Mouse (Mus musculus) adrenal gland, postnatal 4 days (tissue): ENCODE results near the gene Fbxl15. TPM values are rescaled to one million over a fixed set of nuclear protein-coding genes. Genes with fewer than 3 reads are reported as not detected.

Experiments
- DNase-seq, 2 experiments: peaks; one replicate each; pipeline ENCODE4 v3.0.0; 2021 to 2022; ENCODE audit warnings: low spot score in 2 of 2, mixed read lengths in 2 of 2
- long read RNA-seq, 2 experiments: library from polyadenylated mRNA; stranded (forward); transcript quantifications; one replicate each; pipeline ENCODE4 v2.0.0; 2021
- total RNA-seq, 2 experiments: library from RNA; stranded (reverse); gene quantifications; 2 replicates each; pipeline ENCODE4 v1.2.3; 2021

Fbxl15 gene
- total RNA-seq: 10 to 100 TPM in 1 of 2 experiments, 1 to 10 TPM in 1; 9.6 to 10.4 TPM
- long read RNA-seq, experiment 1, transcript Fbxl15-201 (4 exons, 1,348 nt): major isoform, 11 of 25 reads
- long read RNA-seq, experiment 1, partial matches to known transcripts: 12 of 25 reads
- long read RNA-seq, experiment 1, other reads (novel, unspliced or antisense): 2 of 25 reads
- long read RNA-seq, experiment 2, transcript Fbxl15-201 (4 exons, 1,348 nt): major isoform, 24 of 33 reads
- long read RNA-seq, experiment 2, partial matches to known transcripts: 6 of 33 reads
- long read RNA-seq, experiment 2, other reads (novel, unspliced or antisense): 3 of 33 reads

DNA sequence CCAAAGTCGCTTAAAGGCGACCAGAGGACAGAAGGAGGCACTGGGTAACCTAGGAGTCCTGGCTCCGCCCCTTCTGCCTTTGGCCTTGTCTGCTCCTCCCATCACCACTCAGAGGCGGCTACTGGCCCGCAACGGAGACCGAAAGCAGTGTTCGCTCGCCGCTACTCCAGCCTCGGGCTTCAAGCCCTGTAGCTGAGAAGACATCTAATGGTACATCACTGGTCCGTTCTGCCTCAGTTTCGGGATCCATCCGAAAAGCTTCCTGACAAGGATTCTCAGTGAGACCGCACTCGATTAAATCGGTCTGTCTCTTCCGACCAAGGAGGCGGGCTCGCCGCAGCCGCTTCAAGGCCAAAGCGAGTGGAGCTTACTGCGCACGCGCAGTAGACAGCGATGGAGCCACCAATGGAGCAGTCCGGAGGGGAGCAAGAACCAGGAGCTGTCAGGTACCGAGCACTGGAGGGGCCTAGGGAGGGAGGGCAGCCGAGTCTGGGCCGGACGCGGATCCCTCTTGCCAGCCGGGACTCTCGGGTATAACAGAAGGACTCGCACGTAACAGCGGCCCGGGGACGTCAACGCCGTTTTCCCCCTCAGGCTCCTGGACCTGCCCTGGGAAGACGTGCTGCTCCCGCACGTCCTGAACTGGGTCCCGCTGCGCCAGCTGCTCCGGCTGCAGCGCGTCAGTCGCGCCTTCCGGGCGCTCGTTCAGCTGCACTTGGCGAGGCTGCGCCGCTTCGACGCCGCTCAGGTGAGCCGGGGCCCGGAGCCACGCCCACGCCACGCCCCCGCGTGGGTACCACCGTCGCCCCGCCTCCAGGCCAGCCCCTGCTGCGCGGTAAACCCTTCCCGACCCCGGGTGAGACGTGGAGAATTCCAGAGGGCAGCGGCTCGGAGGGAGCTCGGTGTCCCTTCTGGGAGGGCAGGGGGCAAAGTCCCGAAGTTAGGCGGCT, at the start of gene Fbxl15:
Gene Fbxl15 (plus strand): TSS at position 104 of the 950 bp plus-strand sequence.
- peak; percentile 82 to 89 for DNase-seq

DNA sequence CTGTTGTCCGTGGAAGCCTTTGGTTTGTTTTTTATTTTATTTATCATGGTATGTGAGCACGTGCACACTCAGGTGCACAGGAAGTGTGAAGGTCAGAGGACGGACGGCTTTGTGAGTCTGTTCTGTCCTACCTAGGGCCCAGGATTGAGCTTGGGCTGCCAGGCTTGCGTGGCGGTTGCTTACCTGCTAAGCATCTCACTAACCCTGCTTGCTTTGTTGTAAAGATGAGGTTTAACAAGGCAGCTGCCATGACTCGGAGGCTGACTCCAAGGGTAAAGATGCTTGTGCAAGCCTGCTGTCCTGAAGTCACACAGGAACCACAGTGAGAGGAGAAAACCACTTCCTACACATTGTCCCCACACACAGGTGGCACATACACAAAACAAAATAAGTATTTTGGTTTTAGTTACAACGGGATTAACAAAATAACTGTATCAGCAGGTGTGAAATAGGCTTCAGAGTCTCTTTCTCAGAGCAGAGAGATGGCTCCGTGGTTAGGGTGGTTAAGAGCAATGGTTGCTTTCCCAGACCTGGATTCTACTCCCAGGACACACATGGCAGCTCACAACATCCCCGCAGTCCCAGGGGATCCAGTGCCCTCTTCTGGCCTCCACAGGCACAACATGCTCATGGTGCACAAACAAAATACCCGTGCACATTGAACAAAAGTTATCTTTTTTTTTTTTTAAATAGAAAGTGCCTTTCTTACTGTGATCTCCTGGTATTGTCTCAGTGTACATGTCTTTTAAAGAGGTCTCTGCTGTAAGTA, 45.7 kb upstream of the Fbxl15 start:
- no peak for DNase-seq

DNA sequence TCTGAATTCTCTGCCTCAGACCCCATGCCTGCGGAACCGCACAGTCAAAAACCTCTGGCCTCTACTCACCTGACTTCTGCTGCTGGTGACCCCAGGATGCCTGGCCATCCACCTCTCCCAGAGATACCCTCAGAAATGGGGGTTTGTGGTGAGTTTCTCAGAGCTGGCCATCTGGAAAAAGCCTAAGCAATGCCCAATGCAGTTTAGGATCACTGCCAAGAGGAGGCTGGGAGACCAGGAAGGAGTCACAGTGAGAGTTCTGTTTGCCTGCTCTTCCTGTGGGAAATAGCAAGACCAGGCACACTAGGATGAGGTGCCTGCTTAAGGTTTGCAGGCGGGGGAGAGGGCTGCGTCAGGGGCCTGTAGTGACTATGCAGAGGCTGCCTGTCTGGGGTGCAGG, 43.3 kb upstream of the Fbxl15 start:
- no peak for DNase-seq

DNA sequence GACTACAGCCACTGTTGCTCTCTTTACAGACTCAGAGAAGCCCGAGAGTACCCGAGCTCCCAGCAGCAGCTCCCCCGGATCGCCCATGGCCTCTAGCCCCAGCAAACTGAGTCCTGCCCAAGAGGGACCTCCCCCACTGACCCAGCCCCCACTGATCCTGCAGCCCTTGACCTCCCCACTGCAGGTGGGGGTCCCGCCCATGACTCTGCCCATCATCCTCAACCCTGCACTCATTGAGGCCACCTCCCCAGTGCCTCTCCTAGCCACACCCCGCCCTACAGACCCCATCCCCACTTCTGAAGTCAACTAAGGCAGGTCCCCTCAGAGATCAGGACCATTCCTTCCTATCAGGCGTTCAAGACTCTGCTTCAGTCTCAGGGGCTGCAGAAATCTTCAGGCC, 42.4 kb upstream of the Fbxl15 start:
- DNase-seq: no peak

DNA sequence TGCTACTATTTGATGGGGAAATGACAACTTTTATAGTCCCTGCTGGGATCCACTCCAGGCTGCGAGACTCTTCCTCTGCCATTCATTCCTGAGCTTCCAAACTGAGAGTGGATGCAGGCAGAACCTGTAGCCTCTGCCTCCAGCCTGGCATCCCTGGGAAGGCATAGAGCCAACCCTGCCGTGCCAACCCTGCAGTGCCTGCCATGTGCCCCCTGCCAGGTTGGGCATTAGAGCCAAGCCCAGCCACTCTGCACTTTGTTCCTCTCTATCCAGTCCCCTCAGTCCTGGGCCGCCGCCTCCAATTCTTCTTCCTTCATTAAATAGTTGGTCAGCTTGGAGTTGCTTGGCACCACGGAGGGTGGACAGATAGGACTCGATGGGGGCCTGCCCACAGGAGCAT, 41.9 kb upstream of the Fbxl15 start:
- DNase-seq: no peak

DNA sequence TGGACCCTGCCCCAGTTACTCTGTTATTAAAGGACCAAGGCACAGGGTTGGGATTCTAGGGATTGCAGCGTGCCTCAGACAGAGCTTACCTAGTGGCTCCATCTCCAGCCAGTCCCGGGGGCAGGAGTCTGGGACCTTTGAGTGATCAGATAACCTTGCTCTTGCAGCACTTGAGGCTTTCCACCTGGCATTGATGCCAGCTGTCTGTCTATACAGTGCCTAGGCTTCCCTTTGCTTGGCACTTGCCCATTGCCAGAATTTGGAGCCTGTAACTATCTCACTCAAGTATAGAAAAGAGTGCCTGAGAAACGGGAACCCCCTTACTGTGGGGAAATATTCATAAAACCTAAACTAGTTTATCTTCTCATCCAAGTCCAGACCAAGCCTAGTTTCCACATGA, 41.1 kb upstream of the Fbxl15 start:
- no peak for DNase-seq

DNA sequence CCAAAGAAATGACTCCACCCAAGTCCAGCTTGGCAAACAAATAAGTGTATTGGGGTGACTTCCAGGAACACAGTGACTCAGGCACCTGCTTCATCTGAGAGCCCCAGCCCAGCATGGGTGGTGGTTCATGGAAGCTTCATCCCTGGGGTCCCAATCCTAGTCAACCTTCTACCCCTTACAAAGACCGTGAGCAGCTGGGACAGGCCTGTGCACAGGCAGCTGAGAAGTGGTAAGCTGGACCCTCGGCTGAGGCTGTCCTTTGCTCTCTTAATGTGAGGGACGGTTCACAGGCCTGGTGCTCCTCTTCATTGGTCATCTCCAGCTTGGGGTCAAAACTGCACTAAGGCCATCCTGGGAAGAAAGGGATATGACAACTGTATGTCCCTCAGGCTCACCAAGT, 40.4 kb upstream of the Fbxl15 start:
- no peak for DNase-seq

DNA sequence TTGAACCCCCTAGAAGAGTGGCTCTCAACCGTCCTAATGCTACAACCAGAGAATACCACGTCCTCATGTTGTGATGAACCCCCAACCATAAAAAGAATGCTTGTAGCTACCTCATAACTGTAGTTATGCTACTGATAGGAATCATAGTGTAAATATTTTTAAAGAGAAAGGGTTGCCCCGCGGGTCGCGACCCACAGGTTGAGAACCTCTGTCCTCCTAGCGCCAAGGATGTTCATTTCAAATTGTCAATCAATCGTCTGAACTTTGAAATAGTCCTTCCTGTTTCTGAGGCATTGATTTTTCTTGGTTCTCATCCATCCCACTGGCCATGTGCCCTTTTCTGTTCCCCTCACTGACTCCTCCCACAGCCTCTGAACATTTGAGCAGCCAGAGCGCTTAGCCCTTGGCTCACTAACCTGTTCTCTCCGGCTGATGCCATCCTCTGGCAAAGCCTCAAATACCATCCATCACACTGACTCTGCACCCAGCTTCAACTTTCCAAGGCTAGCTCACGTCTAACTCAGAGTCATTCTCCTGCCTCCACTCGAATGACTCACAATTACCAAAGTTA, 37.4 kb upstream of the Fbxl15 start:
- no peak for DNase-seq

DNA sequence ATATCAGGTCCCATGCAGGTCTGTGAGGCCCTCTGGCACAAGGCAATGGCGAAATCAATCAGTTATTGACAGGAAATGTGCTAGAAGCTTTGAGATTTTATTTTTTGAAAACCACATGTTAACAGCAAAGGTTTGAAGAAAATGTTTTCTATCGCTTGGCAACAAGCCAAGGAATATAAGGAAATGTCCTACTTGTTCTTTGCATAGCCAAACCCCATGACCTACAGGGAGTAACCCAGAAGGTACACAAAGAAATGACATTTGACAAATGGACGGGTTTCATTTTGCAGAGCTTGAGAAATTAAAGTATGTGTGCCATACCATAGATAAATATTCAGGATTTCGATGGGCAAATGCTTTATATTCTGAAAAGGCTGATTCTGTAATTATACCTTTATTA, 31.0 kb upstream of the Fbxl15 start:
- DNase-seq: no peak

DNA sequence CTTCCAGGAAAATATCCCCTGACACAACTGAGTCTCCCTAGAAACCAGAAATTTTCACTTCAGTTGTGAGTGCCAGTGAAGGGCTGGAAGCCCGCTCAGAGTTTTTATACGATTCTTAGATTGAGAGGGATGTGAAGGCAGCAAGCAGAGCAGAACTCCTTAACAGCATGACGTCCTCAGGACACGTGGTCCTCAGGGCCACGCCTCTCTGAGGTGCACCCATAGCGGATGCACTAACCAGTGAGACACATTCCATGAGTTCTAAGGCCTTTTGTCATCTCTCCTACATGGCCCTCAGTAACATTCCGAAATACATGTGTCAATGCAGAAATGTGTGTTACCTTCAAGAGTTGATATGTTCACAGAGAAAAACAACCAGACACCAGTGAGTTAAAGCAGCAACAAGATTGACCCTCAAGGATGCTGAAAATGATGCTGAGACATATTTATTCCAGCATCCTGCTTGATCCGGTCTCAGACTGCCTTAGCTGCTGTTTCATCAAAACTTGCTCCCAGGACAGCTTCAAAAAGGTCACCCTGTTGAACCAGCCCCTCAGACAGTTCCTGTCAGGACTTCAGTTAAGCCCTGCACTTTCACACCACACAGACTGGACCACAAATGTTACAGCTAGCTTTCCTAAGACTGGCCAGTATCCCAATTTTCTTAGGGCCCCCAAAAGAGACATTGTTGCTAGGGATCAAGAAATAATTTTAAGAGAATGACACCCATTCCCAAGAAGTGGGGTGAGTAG, 27.5 kb upstream of the Fbxl15 start:
- DNase-seq: no peak

DNA sequence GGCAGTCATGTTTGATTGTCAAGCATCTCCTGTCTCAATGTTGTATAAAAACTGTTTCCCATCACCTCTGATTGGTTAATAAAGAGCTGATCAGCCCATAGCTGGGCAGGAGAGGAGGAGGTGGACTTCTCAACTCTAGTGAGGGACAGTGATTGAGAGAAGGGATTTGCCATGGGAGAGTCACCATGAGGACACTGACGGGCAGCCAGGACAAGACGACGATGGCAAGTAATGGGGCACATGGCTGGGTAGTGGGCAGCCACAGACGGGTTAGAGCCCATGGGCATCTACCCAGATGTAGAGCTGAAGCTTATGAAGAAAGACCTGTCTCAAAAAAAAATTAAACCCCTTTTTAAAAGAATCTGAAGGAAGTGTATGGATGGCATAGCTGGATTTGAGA, 25.4 kb upstream of the Fbxl15 start:
- no peak for DNase-seq

DNA sequence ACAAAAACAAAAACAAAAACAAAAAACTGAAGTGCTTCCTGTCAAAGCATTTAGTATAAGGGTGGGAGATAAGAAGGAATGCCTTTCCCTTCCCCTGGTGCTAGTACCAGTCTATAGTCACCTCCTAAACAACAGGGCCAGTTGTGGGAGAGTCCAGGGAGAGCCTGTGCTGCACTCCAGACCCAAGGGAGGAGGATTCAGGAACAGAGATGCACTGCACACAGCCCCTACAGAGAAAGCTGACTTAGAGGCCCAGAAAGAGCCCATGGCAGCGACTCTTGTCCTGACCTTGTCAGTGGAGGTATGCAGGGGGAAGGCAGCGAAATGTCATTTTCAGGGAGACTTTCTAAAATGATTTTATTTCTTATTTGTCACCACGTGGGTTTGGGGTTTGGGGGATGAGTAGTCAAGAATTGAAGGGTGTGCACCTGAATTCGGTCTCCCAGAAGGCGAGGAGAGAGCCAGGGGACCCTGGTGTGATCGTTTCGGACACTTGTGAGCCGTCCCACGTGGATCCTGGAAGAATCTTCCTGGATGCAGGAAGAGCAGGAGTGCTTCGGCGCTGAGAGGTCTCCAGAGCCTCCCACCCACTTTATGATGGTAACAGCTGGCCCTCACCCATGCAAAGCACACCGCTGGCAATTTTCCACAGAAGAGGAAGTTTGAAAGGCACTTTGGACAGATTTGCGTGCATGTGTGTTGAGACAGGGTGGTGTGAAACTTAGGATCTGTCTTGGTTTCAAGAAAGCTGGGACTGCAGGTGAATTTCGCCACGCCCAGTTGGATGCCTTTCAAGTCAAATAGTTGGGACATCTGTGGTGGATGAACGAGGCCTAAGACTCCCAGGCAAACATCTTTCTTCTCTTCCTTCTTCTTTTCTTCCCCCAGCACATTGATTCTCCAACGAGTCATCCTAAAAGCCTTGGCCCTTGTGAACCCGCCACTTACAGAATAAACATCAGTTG, 24.5 kb upstream of the Fbxl15 start:
- no peak for DNase-seq

DNA sequence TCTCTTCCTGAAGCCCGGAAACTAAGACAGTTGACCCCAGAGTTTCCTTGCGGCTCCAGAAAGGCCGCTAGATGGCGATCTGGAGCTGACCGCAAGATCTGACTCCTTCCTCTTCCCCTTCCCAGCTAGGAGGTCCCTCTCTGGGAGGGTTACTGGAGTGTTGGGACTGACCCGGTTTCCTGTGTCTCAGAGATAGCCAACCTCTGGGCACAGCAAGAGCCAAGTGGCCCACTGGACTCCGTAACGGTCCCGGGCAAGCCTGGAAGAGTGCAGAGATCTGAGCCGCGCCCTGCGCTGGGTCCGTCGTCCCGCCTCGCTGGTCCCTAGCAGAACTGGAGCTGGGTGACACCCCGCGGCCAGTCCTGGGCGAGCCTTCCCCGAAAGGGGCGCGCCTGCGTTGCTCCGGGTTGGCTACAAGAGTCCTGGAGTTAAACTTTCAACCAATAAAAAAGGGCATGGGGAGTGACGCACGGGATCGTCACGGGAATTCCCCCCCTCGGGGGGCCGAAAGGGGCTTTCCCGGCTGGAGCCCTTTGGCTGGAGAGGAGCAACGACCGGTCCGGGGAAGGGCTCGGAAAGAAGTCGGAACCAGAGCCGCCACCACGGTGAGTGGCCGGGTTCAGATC, 23.7 kb upstream of the Fbxl15 start, which contains the start of gene Nfkb2:
Gene Nfkb2 (plus strand): TSS at position 105 of the 626 bp plus-strand sequence.
- peak; percentile 87 to 95 for DNase-seq

DNA sequence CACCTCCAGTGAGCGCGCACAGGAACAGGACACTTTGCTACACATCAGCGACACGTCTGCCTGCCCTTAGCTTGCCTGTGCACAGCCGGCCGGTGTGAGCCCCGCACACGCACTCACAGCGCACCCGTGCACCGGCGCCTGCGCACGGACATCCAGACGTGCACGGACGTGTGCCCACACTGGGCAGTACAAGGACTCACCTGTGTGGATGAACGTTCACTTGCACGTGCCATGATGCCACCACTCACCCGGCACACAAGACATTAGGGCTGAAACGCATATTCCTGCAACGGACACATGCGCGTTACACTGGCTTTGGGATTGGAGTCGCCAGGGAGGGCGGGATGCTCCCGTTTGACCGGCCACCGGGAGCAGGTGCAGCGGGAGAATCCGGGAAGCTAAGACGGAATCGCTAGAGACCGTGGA, 23.1 kb upstream of the Fbxl15 start:
- no peak for DNase-seq

DNA sequence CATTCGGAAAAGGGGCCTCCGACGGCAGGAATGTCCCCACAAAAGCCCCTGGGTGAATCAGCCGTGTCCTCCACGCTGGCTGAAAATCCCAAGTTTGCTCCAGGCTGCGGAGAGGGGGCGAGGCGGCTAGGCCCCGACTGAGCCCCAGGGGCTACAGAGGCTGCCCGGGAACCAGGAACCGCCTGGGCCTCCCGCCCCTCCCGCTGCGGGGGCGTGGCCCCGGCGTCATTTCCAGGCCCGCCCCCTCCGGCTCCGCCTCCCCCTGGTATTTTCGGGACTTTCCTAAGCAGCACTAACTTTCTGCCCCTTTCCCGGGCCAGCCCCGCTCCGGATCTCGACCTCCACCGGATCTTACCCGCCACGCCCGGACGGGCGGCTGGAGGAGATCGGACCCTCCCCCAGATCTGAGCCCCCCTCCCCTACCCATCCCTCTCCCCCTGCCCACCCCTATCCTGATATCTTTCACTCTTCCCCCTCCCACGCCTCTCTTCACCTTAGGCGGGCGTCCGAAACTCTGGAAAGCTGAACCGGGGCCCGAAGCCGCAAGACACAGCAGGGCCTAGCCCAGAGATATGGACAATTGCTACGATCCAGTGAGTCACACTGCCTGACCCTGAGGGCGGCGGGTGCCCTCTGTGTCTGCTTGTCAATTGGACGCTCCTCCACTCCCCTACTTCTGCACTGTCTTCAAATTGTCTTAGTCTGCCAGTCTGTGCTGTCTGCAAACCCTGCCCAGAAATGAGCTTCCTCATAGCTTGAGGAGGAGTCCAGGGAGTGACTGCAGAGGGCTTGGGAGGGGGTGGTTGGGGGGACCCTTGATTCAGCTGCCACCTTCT, 22.3 kb upstream of the Fbxl15 start:
- DNase-seq: peak; percentile 67 to 83

DNA sequence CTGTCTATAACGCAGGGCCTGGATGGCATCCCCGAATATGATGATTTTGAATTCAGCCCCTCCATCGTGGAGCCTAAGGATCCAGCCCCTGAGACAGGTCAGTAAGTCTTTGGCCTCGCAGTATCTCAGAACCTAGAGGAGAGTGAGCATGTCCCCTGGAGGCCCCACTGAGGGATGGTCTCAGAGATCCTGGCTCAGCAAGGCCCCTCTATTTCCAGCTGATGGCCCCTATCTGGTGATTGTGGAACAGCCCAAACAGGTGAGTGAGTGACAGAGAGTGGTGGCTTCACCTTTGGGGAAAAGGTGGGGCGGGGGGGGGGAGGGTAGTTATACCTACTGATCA, 21.7 kb upstream of the Fbxl15 start:
- no peak for DNase-seq

DNA sequence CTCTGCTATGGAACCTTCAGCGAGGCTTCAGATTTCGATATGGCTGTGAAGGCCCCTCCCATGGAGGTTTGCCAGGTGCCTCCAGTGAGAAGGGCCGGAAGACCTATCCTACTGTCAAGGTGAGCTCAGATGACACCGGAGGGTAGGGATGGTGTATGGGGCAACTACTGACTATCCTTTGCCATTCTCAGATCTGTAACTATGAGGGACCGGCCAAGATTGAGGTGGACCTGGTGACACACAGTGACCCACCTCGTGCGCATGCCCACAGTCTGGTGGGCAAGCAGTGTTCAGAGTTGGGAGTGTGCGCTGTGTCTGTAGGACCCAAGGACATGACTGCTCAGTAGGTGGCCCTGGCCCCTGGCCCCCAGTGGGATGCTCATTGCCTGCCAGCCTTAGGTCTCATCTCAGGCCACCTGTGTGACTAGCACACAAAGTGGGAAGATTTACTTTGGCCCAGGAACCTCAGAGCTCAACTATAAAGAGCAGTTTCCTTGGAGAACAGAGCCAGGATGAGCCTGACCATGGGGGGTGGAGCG, 21.2 kb upstream of the Fbxl15 start:
- no peak for DNase-seq

DNA sequence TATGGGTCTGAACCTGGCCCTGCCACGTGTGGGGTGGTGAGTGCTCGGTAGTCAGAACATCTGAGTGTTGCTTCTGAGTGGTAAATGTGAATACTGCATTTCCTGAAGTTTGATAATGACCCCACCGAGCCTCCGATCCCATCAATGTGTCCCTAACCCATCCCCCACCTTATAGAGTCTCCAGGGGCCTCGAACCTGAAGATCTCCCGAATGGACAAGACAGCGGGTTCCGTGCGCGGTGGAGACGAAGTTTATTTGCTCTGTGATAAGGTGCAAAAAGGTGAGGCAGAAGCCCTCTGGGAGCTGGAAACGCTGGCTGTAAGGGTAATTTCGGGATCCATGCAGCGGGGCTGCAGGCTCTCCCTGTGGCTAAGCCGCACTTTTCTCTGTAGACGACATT, 20.2 kb upstream of the Fbxl15 start:
- DNase-seq: no peak
